Mouse (Mus musculus): ENCODE measurements at regions not wholly inside any gene's neighbourhood (a gene's known extent, or its start where the extent isn't known, plus 50 kb on each side); places are given as distances from the start of the nearest gene placed in this dataset.

GRCm38 (mm10) chrX:12366801-12367200 is 206.6 kb upstream of the Bcor start:
- no peak for DNase-seq (ENCODE audit: low spot score)

- DNase-seq (ENCODE audit: low spot score) = no peak
These were observed 213.5 kb upstream of the Bcor start for GRCm38 (mm10) chrX:12373670-12374069.

- no peak for DNase-seq (ENCODE audit: low spot score)
These were observed 211.8 kb upstream of the Atp6ap2 start for GRCm38 (mm10) chrX:12375796-12376195.

GRCm38 (mm10) chrX:12376238-12376980 is 211.2 kb upstream of the Atp6ap2 start:
- no peak for DNase-seq (ENCODE audit: low spot score)

GRCm38 (mm10) chrX:12377441-12377840 is 210.2 kb upstream of the Atp6ap2 start:
- no peak for DNase-seq (ENCODE audit: low spot score)

- no peak for DNase-seq (ENCODE audit: low spot score)
These were observed 195.3 kb upstream of the Atp6ap2 start for GRCm38 (mm10) chrX:12392145-12392825.

- no peak for DNase-seq (ENCODE audit: low spot score)
These were observed 178.3 kb upstream of the Atp6ap2 start for GRCm38 (mm10) chrX:12409319-12409718.

- no peak for DNase-seq (ENCODE audit: low spot score)
These were observed 162.0 kb upstream of the Atp6ap2 start for GRCm38 (mm10) chrX:12425566-12425965.

- no peak for DNase-seq (ENCODE audit: low spot score)
These were observed 160.9 kb upstream of the Atp6ap2 start for GRCm38 (mm10) chrX:12426664-12427063.

GRCm38 (mm10) chrX:12432289-12432688 is 155.3 kb upstream of the Atp6ap2 start:
- DNase-seq (ENCODE audit: low spot score) = no peak

GRCm38 (mm10) chrX:12435656-12436055 is 151.9 kb upstream of the Atp6ap2 start:
- no peak for DNase-seq (ENCODE audit: low spot score)

- DNase-seq (ENCODE audit: low spot score) = no peak
These were observed 151.5 kb upstream of the Atp6ap2 start for GRCm38 (mm10) chrX:12436106-12436505.

GRCm38 (mm10) chrX:12439447-12439846 is 148.2 kb upstream of the Atp6ap2 start:
- DNase-seq (ENCODE audit: low spot score) = no peak

GRCm38 (mm10) chrX:12443794-12444193 is 143.8 kb upstream of the Atp6ap2 start:
- no peak for DNase-seq (ENCODE audit: low spot score)

- no peak for DNase-seq (ENCODE audit: low spot score)
These were observed 142.5 kb upstream of the Atp6ap2 start for GRCm38 (mm10) chrX:12445093-12445492.

- no peak for DNase-seq (ENCODE audit: low spot score)
These were observed 139.6 kb upstream of the Atp6ap2 start for GRCm38 (mm10) chrX:12447962-12448361.

GRCm38 (mm10) chrX:12449688-12450087 is 137.9 kb upstream of the Atp6ap2 start:
- DNase-seq (ENCODE audit: low spot score) = no peak

- DNase-seq (ENCODE audit: low spot score) = no peak
These were observed 134.4 kb upstream of the Atp6ap2 start for GRCm38 (mm10) chrX:12452979-12453769.

GRCm38 (mm10) chrX:12461657-12462056 is 125.9 kb upstream of the Atp6ap2 start:
- DNase-seq (ENCODE audit: low spot score) = no peak

- DNase-seq (ENCODE audit: low spot score) = no peak
These were observed 124.5 kb upstream of the Atp6ap2 start for GRCm38 (mm10) chrX:12462936-12463647.

GRCm38 (mm10) chrX:12466312-12466711 is 121.3 kb upstream of the Atp6ap2 start:
- no peak for DNase-seq (ENCODE audit: low spot score)

- DNase-seq (ENCODE audit: low spot score) = no peak
These were observed 120.7 kb upstream of the Atp6ap2 start for GRCm38 (mm10) chrX:12466897-12467296.
